Mouse (Mus musculus) liver, adult 2 months (tissue): Measurements from ENCODE around the gene Slc43a2. TPM values are rescaled to one million over a fixed set of nuclear protein-coding genes. Genes with fewer than 3 reads are reported as not detected.
A peak's percentile ranks its signal among the peaks of the same experiment; 100 is the strongest.

ENCODE experiments used
- DNase-seq: peaks from one replicate; pipeline ENCODE4 v3.0.0-alpha.2; 2011; ENCODE audit warnings: low read depth, low spot score; ENCODE audit errors: extremely low read depth
- H3K27ac ChIP-seq: fragments of 200-500 bp; replicated peaks from 2 replicates; pipeline ENCODE4 v1.5.1; 2012; ENCODE audit warnings: low read depth, mild to moderate bottlenecking, control low read depth, inconsistent platforms, low read length; ENCODE audit not compliant: insufficient read depth
- H3K27me3 ChIP-seq: fragments of 200-500 bp; 2 replicates; pipeline ENCODE4 v1.6.1; 2012; ENCODE audit warnings: mild to moderate bottlenecking, moderate library complexity, low read length, inconsistent platforms; ENCODE audit not compliant: control insufficient read depth, insufficient read depth
- H3K36me3 ChIP-seq: fragments of 200-500 bp; 2 replicates; pipeline ENCODE4 v1.6.1; 2012; ENCODE audit warnings: low read length, inconsistent platforms; ENCODE audit not compliant: control insufficient read depth, insufficient read depth
- H3K4me1 ChIP-seq: fragments of 200-500 bp; 2 replicates; pipeline ENCODE4 v1.6.1; 2011; ENCODE audit warnings: low read length; ENCODE audit not compliant: control insufficient read depth, insufficient read depth
- H3K4me3 ChIP-seq: fragments of 200-500 bp; 2 replicates; pipeline ENCODE4 v1.5.1; 2011; ENCODE audit warnings: low read depth, mild to moderate bottlenecking, control low read depth, low read length, moderate library complexity; ENCODE audit not compliant: insufficient read depth
- H3K79me2 ChIP-seq: fragments of 200-500 bp; 2 replicates; pipeline ENCODE4 v1.6.1; 2012; ENCODE audit warnings: inconsistent platforms, mild to moderate bottlenecking, low read length, moderate library complexity; ENCODE audit not compliant: control insufficient read depth, insufficient read depth
- H3K9ac ChIP-seq: fragments of 200-500 bp; 2 replicates; pipeline ENCODE4 v1.6.1; 2012; ENCODE audit warnings: low read depth, mild to moderate bottlenecking, control low read depth, inconsistent platforms, low read length
- CTCF ChIP-seq: fragments of 200-500 bp; IDR thresholded peaks from 2 replicates; pipeline ENCODE4 v1.5.1; 2011; ENCODE audit warnings: low read depth, low read length, control low read depth
- POLR2A ChIP-seq: fragments of 200-500 bp; IDR thresholded peaks from 2 replicates; pipeline ENCODE4 v1.6.1; 2011; ENCODE audit warnings: low read length, control low read depth; ENCODE audit not compliant: insufficient read depth; ENCODE audit errors: extremely low read depth
- WGBS: fragments of 180-500 bp; shearing (Covaris S2); methylation state at CpG from one replicate; pipeline ENCODE4 v1.1.7; 2018; 5-methylcytosine and 5-hydroxymethylcytosine counted together
- polyA plus RNA-seq: library from polyadenylated mRNA; depleted of rRNA; stranded (reverse); fragments of >200 nt; gene quantifications from 2 replicates; pipeline ENCODE4 v1.2.3, GENCODE M21; 2012
- total RNA-seq: library from RNA; depleted of rRNA; stranded (reverse); fragments of >200 nt; gene quantifications from 2 replicates; pipeline ENCODE4 v1.2.3, GENCODE M21; 2014

Gene Slc43a2
- total and polyA plus RNA-seq, 2 experiments, result 4.1 to 8.0 TPM

GRCm38 (mm10) chr11:75605318-75605717 lies 73.8 kb downstream of the Slc43a2 start:
- Histone ChIP-seq H3K4me3 (no peak overlapping the region), H3K9ac (no peak overlapping the region), H3K27ac (no peak overlapping the region), H3K36me3 (peaks cover 31% of the 10 kb centered on the region), H3K79me2 (no peaks in the 10 kb centered on the region; the same call in 1 of the 2 replicates), H3K27me3 (no peaks in the 10 kb centered on the region), H3K4me1 (peaks cover 2% of the 10 kb centered on the region; the same call in 1 of the 2 replicates)
- DNase-seq, result no peak
- TF ChIP-seq POLR2A (no peak), CTCF (no peak)
- WGBS, result 54% methylated on average over 1 of the region's 1 CpGs

GRCm38 (mm10) chr11:75608776-75609175 lies 77.3 kb downstream of the Slc43a2 start:
- Histone ChIP-seq H3K4me1 (peaks cover 2% of the 10 kb centered on the region; the same call in 1 of the 2 replicates), H3K27ac (no peak overlapping the region), H3K27me3 (no peaks in the 10 kb centered on the region), H3K36me3 (peaks cover 38% of the 10 kb centered on the region), H3K79me2 (no peaks in the 10 kb centered on the region), H3K4me3 (no peak overlapping the region), H3K9ac (no peak overlapping the region)
- peak; percentile 69 for DNase-seq
- WGBS, result 42% methylated on average over 5 of the region's 5 CpGs
- TF ChIP-seq CTCF, result no peak
- TF ChIP-seq POLR2A, result no peak

- no peak for DNase-seq
- Histone ChIP-seq H3K79me2 (no peaks in the 10 kb centered on the region), H3K4me3 (no peak overlapping the region), H3K27ac (no peak overlapping the region), H3K9ac (no peak overlapping the region), H3K36me3 (peaks cover 35% of the 10 kb centered on the region), H3K27me3 (no peaks in the 10 kb centered on the region), H3K4me1 (peaks cover 2% of the 10 kb centered on the region; the same call in 1 of the 2 replicates)
- TF ChIP-seq POLR2A, result no peak
- no peak for TF ChIP-seq CTCF
- WGBS, result 95% methylated on average over 2 of the region's 2 CpGs
Observed at GRCm38 (mm10) chr11:75610021-75610420, 78.5 kb downstream of the Slc43a2 start.

- H3K36me3 ChIP-seq, result peaks cover 39% of the 10 kb centered on the region
- no peak overlapping the region for H3K4me3 ChIP-seq
- H3K4me1 ChIP-seq, result no peaks in the 10 kb centered on the region
- WGBS, result 98% methylated on average over 1 of the region's 1 CpGs
- H3K9ac ChIP-seq, result no peak overlapping the region
- no peaks in the 10 kb centered on the region for H3K79me2 ChIP-seq
- H3K27ac ChIP-seq, result no peak overlapping the region
- no peak for DNase-seq
- H3K27me3 ChIP-seq, result no peaks in the 10 kb centered on the region
- no peak for TF ChIP-seq POLR2A
- no peak for TF ChIP-seq CTCF
Observed at GRCm38 (mm10) chr11:75614769-75615168, 83.3 kb downstream of the Slc43a2 start.

- peak; percentile 45 for DNase-seq
Observed at GRCm38 (mm10) chr11:75615556-75615955, 84.1 kb downstream of the Slc43a2 start.

GRCm38 (mm10) chr11:75619133-75619532 lies 87.6 kb downstream of the Slc43a2 start:
- WGBS, result 80% methylated on average over 5 of the region's 5 CpGs
- no peak overlapping the region for H3K27ac ChIP-seq
- H3K9ac ChIP-seq, result no peak overlapping the region
- no peak for DNase-seq
- H3K27me3 ChIP-seq, result no peaks in the 10 kb centered on the region
- no peaks in the 10 kb centered on the region for H3K79me2 ChIP-seq
- TF ChIP-seq POLR2A (no peak), CTCF (peak; percentile 59)
- H3K4me3 ChIP-seq, result no peak overlapping the region
- H3K4me1 ChIP-seq, result peaks cover 5% of the 10 kb centered on the region; the same call in 1 of the 2 replicates
- H3K36me3 ChIP-seq, result peaks cover 26% of the 10 kb centered on the region

More at GRCm38 (mm10) chr11:75615556-75615955, 84.1 kb downstream of the Slc43a2 start:
- peaks cover 40% of the 10 kb centered on the region for H3K36me3 ChIP-seq
- no peak overlapping the region for H3K9ac ChIP-seq
- H3K27ac ChIP-seq, result no peak overlapping the region
- no peaks in the 10 kb centered on the region for H3K79me2 ChIP-seq
- H3K27me3 ChIP-seq, result no peaks in the 10 kb centered on the region
- TF ChIP-seq POLR2A, result no peak
- no peak for TF ChIP-seq CTCF
- 0 out of 2 replicates have a peak, but pooled peaks cover 5% of the 10 kb centered on the region for H3K4me1 ChIP-seq
- 41% methylated on average over 2 of the region's 2 CpGs for WGBS
- no peak overlapping the region for H3K4me3 ChIP-seq
